Mouse (Mus musculus) adrenal gland, adult 18-20 months (tissue): ENCODE results near the gene Fam174b. TPM values are rescaled to one million over a fixed set of nuclear protein-coding genes. Genes with fewer than 3 reads are reported as not detected.

Source experiments
- DNase-seq, 2 experiments: peaks; one replicate each; pipeline ENCODE4 v3.0.0; 2021 to 2022; ENCODE audit warnings: low spot score in 2 of 2
- total RNA-seq, 2 experiments: library from RNA; stranded (reverse); gene quantifications; 1 replicate in 1 of 2; 2 replicates in 1 of 2; pipeline ENCODE4 v1.2.3; 2021

Gene Fam174b
- total RNA-seq, 2 experiments from 2014 or later: 10.9 to 11.4 TPM

GRCm38 (mm10) chr7:73748437-73749108 lies 8.5 kb downstream of the Fam174b start:
- no peak for DNase-seq

GRCm38 (mm10) chr7:73749339-73749738 lies 9.2 kb downstream of the Fam174b start:
- DNase-seq: no peak

- DNase-seq: no peak
Measured at GRCm38 (mm10) chr7:73749983-73750382, 9.9 kb downstream of the Fam174b start.

GRCm38 (mm10) chr7:73753598-73753997 lies 13.5 kb downstream of the Fam174b start:
- no peak for DNase-seq

GRCm38 (mm10) chr7:73755377-73756110 lies 15.4 kb downstream of the Fam174b start:
- DNase-seq: no peak

GRCm38 (mm10) chr7:73761691-73762189 lies 21.6 kb downstream of the Fam174b start:
- no peak for DNase-seq

- DNase-seq: no peak
Measured at GRCm38 (mm10) chr7:73764679-73765078, 24.6 kb downstream of the Fam174b start.

GRCm38 (mm10) chr7:73765186-73765903 lies 25.2 kb downstream of the Fam174b start:
- no peak for DNase-seq

GRCm38 (mm10) chr7:73769224-73769623 lies 29.1 kb downstream of the Fam174b start:
- no peak for DNase-seq

- no peak for DNase-seq
Measured at GRCm38 (mm10) chr7:73771384-73772274, 31.5 kb downstream of the Fam174b start.

GRCm38 (mm10) chr7:73772275-73772765 lies 32.2 kb downstream of the Fam174b start:
- no peak for DNase-seq

GRCm38 (mm10) chr7:73774781-73775180 lies 34.7 kb downstream of the Fam174b start:
- DNase-seq: no peak

- DNase-seq: no peak
Measured at GRCm38 (mm10) chr7:73777777-73778176, 37.7 kb downstream of the Fam174b start.

GRCm38 (mm10) chr7:73784736-73785428 lies 44.8 kb downstream of the Fam174b start:
- DNase-seq: no peak

- DNase-seq: no peak
Measured at GRCm38 (mm10) chr7:73785815-73786214, 45.7 kb downstream of the Fam174b start.

- no peak for DNase-seq
Measured at GRCm38 (mm10) chr7:73787513-73787912, 47.4 kb downstream of the Fam174b start.

- no peak for DNase-seq
Measured at GRCm38 (mm10) chr7:73791096-73791495, 51.0 kb downstream of the Fam174b start.

- DNase-seq: no peak
Measured at GRCm38 (mm10) chr7:73792155-73792554, 52.1 kb downstream of the Fam174b start.

- DNase-seq: no peak
Measured at GRCm38 (mm10) chr7:73792641-73793040, 52.5 kb downstream of the Fam174b start.

- peak in 1 of 2 experiments; percentile 6 for DNase-seq
Measured at GRCm38 (mm10) chr7:73809261-73809660, 69.2 kb downstream of the Fam174b start.
